In the genomic region with DNA sequence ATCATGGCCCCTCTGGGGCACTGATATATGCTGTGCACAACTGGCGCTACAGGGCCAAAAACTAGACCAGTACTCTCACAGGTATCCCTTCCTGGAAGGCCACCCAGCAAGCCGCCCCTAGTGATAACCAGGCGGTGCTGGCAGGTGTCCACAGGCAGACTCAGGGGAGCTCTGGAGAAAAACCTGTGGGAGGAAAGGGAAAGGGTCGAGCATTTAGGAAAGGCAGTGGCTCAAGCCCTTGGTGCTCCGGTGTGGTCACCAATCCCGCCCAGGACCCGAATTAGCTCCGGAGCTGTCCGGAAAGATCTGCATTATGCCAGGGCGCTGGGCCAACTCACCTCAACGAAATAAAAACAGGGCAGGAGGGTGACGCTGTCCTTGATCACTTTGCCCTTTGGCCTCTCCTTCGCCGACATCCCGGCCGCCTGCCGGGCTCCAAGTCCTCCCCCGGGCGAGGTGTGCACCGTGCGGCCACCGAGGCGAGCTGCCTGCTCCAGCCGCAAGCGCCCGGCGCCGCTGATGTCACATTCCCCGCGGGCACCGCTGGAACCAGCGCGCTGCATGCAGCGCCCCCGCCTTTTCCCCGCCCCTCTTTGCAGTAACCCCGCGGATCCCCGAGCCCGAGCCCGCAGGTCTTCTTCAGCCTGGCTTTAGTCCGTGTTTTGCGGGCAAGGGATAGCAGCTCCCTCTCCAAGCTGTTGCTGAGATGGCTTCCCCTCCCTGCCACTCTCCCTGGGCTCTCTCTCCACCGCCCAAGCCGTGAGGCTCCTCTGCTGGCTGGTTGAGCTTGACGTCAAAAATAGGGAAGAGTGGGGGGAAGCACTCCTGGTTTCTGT, we compare ENCODE assay signal across 8 mouse cellular contexts. TPM values are rescaled to one million over a fixed set of nuclear protein-coding genes. Genes with fewer than 3 reads are reported as not detected.
DNase-seq lines count a peak whose midpoint lies in the region; ATAC-seq and TF ChIP-seq lines count a peak whose summit lies in the region.

No protein-coding gene starts in this region.

- no peak overlapping the region for H3K27ac ChIP-seq in embryonic facial prominence, embryonic 12.5 days
- H3K27ac ChIP-seq in heart, postnatal 0 days (ENCODE audit: low read depth): no peak overlapping the region
- H3K27ac ChIP-seq in liver, embryonic 14.5 days: no peak overlapping the region

- H3K4me1 ChIP-seq in E14TG2a.4 (replicated peaks; ENCODE audit: low read depth, low read length): peaks cover 9% of the 10 kb centered on the region
- H3K4me1 ChIP-seq in embryonic facial prominence, embryonic 12.5 days: peaks cover 4% of the 10 kb centered on the region; the same call in 1 of the 2 replicates
- no peaks in the 10 kb centered on the region for H3K4me1 ChIP-seq in heart, postnatal 0 days (ENCODE audit: control insufficient read depth, insufficient read depth)
- no peaks in the 10 kb centered on the region for H3K4me1 ChIP-seq in liver, embryonic 14.5 days (replicated peaks; ENCODE audit: control insufficient read depth in 2 of 2, insufficient read depth in 2 of 2, low read length in 1 of 2)

- no peak for TF ChIP-seq EP300 in heart, postnatal 0 days (IDR thresholded peaks at IDR 0.05; ENCODE audit: low read depth)
- TF ChIP-seq EP300 in liver, embryonic 14.5 days (IDR thresholded peaks at IDR 0.05; ENCODE audit: low read depth): no peak

- peak overlapping the region; percentile 45; the same call in 1 of the 2 replicates for H3K9ac ChIP-seq in embryonic facial prominence, embryonic 12.5 days
- no peak overlapping the region for H3K9ac ChIP-seq in heart, postnatal 0 days (replicated peaks; ENCODE audit: low read depth, low read length)
- H3K9ac ChIP-seq in liver, embryonic 14.5 days (replicated peaks): no peak overlapping the region

- H3K36me3 ChIP-seq in E14TG2a.4 (ENCODE audit: insufficient read depth, low read length): no peaks in the 10 kb centered on the region
- no peaks in the 10 kb centered on the region for H3K36me3 ChIP-seq in embryonic facial prominence, embryonic 12.5 days
- no peaks in the 10 kb centered on the region for H3K36me3 ChIP-seq in heart, postnatal 0 days (replicated peaks; ENCODE audit: control insufficient read depth, insufficient read depth, low read length)
- H3K36me3 ChIP-seq in liver, embryonic 14.5 days (replicated peaks; ENCODE audit: control insufficient read depth, insufficient read depth, low read depth): no peaks in the 10 kb centered on the region

- WGBS in embryonic facial prominence, embryonic 12.5 days: 3% methylated on average over 46 of the region's 46 CpGs
- 2% methylated on average over 38 of the region's 46 CpGs for WGBS in heart, postnatal 0 days
- WGBS in liver, embryonic 14.5 days (ENCODE audit: insufficient replicate concordance): 2% methylated on average over 46 of the region's 46 CpGs

- peak; percentile 70 for DNase-seq in adrenal gland, postnatal 14 days
- peak; percentile 5 for DNase-seq in heart, postnatal 0 days (ENCODE audit: low spot score)
- peak; percentile 53 to 74 for DNase-seq in kidney, postnatal 36 days
- DNase-seq in liver, embryonic 14.5 days (ENCODE audit: low read depth in 3 of 3, low spot score in 3 of 3): no peak
- DNase-seq in ovary, postnatal 36 days (ENCODE audit: low spot score): peak; percentile 53

- no peak for TF ChIP-seq CTCF in E14TG2a.4 (conservative IDR thresholded peaks at IDR 0.05; ENCODE audit: low read length)
- no peak for TF ChIP-seq CTCF in heart, postnatal 0 days (IDR thresholded peaks at IDR 0.05; ENCODE audit: low read depth)
- TF ChIP-seq CTCF in liver, embryonic 14.5 days (IDR thresholded peaks at IDR 0.05; ENCODE audit: low read depth): no peak

- H3K4me2 ChIP-seq in embryonic facial prominence, embryonic 12.5 days (replicated peaks): peak overlapping the region; percentile 90
- peak overlapping the region; percentile 58 for H3K4me2 ChIP-seq in heart, postnatal 0 days (ENCODE audit: low read depth, low read length)
- peak overlapping the region; percentile 56 for H3K4me2 ChIP-seq in liver, embryonic 14.5 days (ENCODE audit: low read depth)

- ATAC-seq in embryonic facial prominence, embryonic 12.5 days (ENCODE audit: insufficient number of reproducible peaks, insufficient read depth, low FRiP score, low TSS enrichment): peak; percentile 87
- peak; percentile 63 for ATAC-seq in heart, postnatal 0 days (ENCODE audit: insufficient read depth, low read depth)
- ATAC-seq in liver, embryonic 14.5 days (ENCODE audit: insufficient read depth): no peak; the same call in 1 of the 2 replicates
- ATAC-seq in megakaryocyte-erythroid progenitor cell, adult 5-6 weeks (replicated peaks; ENCODE audit: low FRiP score, low TSS enrichment, poor library complexity, severe bottlenecking): no peak

- H3K27me3 ChIP-seq in E14TG2a.4 (ENCODE audit: insufficient read depth, low read length): peaks cover 29% of the 10 kb centered on the region
- no peaks in the 10 kb centered on the region; the same call in none of the 2 replicates for H3K27me3 ChIP-seq in embryonic facial prominence, embryonic 12.5 days
- H3K27me3 ChIP-seq in heart, postnatal 0 days (ENCODE audit: control insufficient read depth, insufficient read depth, low read length): no peaks in the 10 kb centered on the region
- H3K27me3 ChIP-seq in liver, embryonic 14.5 days (ENCODE audit: control insufficient read depth, insufficient read depth, low read length): peaks cover 7% of the 10 kb centered on the region; the same call in 1 of the 2 replicates

- peak overlapping the region; percentile 74 for H3K4me3 ChIP-seq in E14TG2a.4 (replicated peaks; ENCODE audit: low read length)
- peak overlapping the region; percentile 52 for H3K4me3 ChIP-seq in embryonic facial prominence, embryonic 12.5 days
- peak overlapping the region; percentile 38 for H3K4me3 ChIP-seq in heart, postnatal 0 days (ENCODE audit: low read depth, low read length)
- H3K4me3 ChIP-seq in liver, embryonic 14.5 days (ENCODE audit: insufficient read depth in 1 of 2, low read depth in 2 of 2, low read length in 2 of 2): peak overlapping the region in 1 of 2 experiments; percentile 23; a peak in 1 of 4 replicates

- H3K9me3 ChIP-seq in E14TG2a.4 (ENCODE audit: low read length): no peaks in the 10 kb centered on the region
- H3K9me3 ChIP-seq in embryonic facial prominence, embryonic 12.5 days: no peaks in the 10 kb centered on the region
- H3K9me3 ChIP-seq in heart, postnatal 0 days (replicated peaks; ENCODE audit: control insufficient read depth, low read length): no peaks in the 10 kb centered on the region
- no peaks in the 10 kb centered on the region for H3K9me3 ChIP-seq in liver, embryonic 14.5 days (ENCODE audit: control insufficient read depth, low read length)

RNA-seq across cellular contexts. Expression of a gene that starts 0.8 kb away (rescaled TPM):
- total RNA-seq in adrenal gland, postnatal 14 days (2021): 2.1 and 2.3 TPM in 2 replicates
- 0.38 and 0.49 TPM in 2 replicates for polyA plus RNA-seq in embryonic facial prominence, embryonic 12.5 days (2016; fragmentation: Nextera tagmentation; extraction: Ambion mirVana)
- total RNA-seq in heart, postnatal 0 days (2014; rRNA removed; ENCODE audit: low replicate concordance): 0.23 and 1.3 TPM in 2 replicates
- polyA plus RNA-seq in heart, postnatal 0 days (2015; fragmentation: Nextera tagmentation; extraction: Ambion mirVana): 0.29 and 0.36 TPM in 2 replicates
- polyA plus RNA-seq in liver, embryonic 14.5 days (2012; rRNA removed): 0.01 TPM in 2 replicates
- polyA plus RNA-seq in liver, embryonic 14.5 days (2014; fragmentation: Nextera tagmentation; extraction: Ambion mirVana): not detected in 2 replicates
- total RNA-seq in megakaryocyte-erythroid progenitor cell, adult 5-6 weeks (2014; fragmentation: Nextera tagmentation): not detected in 2 replicates
- total RNA-seq in megakaryocyte-erythroid progenitor cell, adult 5-6 weeks (2017): not detected in 2 replicates

Comparison
In these comparisons a context has a peak if more than half of its experiments do, and no peak if none do; other contexts are left out.
1. DNase-seq: peak in adrenal gland, postnatal 14 days (single experiment), heart, postnatal 0 days (single experiment), kidney, postnatal 36 days (2 of 2) and ovary, postnatal 36 days (single experiment); none in liver, embryonic 14.5 days (0 of 3).
2. ATAC-seq: peak in embryonic facial prominence, embryonic 12.5 days (single experiment) and heart, postnatal 0 days (single experiment); none in liver, embryonic 14.5 days (single experiment) and megakaryocyte-erythroid progenitor cell, adult 5-6 weeks (single experiment).
3. Peak in every context shown above with its lines, with median percentiles within 50 percentile points of each other: H3K4me2 ChIP-seq.